Mouse (Mus musculus): ENCODE measurements around the gene Lmo2.
"Not testable (repeated sequence)": the region's sequence is repeated elsewhere in the genome, so short reads cannot be mapped to it uniquely, and the experiment has no call there.

Lmo2 gene

DNA sequence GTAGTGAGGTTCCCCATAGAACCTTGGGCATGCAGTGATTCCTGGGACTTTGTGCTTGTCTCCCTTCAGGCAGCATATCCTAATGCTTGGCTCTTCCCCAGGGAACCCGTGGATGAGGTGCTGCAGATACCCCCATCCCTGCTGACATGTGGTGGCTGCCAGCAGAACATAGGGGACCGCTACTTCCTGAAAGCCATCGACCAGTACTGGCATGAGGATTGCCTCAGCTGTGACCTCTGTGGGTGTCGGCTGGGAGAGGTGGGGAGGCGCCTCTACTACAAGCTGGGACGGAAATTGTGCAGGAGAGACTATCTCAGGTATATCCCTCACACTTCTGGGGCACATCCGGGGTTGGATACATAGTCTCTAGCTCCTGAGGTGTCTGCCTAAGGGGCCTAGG, 18.1 kb downstream of the Lmo2 start:
- CTCF ChIA-PET = no interaction called here

DNA sequence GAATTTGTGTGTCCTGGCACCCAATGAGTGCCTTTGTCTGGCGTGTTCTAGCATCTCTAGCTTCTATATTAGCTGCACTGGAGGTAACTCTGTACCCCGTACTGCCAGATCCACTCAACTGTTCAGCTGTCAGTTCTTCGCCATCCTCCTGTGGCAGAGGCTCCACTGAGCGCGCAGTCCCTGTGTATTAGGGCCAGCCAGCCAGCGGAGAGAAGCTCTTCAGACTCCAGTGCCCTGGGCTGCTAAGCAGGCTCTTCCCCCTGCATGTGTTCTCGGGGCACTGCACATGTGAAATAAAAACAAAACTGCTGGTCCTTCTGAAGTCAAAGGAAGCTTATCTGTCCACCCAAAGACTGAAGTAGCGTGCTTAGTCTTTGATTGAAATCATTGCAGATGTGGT, 19.4 kb downstream of the Lmo2 start:
- CTCF ChIA-PET = interaction anchor here (0.6 to 0.7 kb wide), 2 partner anchors 21 to 615 kb away, joined by 3 read pairs; no protein-coding TSS in a partner anchor

DNA sequence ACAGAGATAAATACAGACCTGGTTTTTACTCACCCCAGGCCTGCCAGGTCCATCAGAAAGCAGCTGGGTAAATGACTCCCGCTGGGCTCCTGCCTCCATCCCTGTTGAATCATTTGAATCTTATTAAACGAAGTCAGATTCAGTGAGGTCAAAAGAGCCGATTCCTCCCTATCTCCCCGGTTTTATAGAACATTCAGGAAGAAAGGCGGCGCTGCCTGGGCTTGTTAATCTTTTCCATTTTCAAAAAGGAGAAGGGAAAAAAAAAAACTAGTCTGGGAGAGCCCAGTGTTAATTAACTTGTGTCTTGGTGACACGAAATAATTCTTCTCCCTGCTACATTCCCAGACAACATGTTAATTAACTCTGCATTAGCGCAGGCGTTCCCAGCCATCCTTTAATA, 19.9 kb downstream of the Lmo2 start:
- CTCF ChIA-PET = interaction anchor here (0.6 to 0.7 kb wide), 3 partner anchors 21 to 615 kb away, joined by 3 read pairs; no protein-coding TSS in a partner anchor

DNA sequence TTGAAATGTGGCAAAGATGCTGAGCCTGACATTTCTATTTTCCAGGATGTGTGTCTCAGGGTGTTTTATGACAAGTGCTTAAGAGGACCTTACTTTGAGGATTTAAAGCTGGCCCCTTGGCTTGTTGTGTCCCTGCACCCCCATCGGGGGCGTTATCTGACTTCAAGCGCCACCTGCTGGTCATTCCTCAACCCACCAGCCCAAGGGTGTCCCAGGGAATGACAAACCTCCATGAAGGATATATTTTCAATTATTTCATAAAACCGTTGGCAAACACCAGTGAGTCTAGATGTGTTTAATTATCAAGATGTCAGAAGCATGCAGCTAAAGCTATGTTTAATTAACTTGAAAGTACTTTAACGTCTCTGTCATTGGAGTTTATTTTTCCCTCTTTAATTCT, 24.5 kb downstream of the Lmo2 start:
- CTCF ChIA-PET = interaction anchor here (0.7 to 1.4 kb wide), 6 partner anchors 13 to 1238 kb away, joined by 3 to 46 read pairs (median 6); no protein-coding TSS in a partner anchor

DNA sequence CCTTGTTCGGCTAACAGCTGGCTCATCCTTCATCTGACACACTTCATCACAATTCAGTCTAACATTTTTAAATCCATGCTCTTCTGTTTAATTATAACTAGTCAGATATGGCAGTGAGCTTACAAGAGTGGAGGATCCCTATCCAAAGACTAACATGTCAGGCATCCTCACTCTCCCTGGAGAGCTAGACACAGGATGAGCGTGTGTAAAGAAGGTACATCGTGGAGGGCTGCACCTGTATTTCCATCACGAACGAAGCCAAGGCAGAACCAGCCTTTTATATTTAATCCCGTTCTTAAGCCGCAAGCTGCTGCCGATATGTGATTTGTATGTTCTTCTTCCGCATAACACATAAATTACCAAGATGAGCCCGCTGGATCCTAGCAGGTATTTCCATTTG, 25.4 kb downstream of the Lmo2 start:
- CTCF ChIA-PET = interaction anchor here (0.9 to 1.4 kb wide), 3 partner anchors 108 to 119 kb away, joined by 3 to 11 read pairs (median 9); no protein-coding TSS in a partner anchor

DNA sequence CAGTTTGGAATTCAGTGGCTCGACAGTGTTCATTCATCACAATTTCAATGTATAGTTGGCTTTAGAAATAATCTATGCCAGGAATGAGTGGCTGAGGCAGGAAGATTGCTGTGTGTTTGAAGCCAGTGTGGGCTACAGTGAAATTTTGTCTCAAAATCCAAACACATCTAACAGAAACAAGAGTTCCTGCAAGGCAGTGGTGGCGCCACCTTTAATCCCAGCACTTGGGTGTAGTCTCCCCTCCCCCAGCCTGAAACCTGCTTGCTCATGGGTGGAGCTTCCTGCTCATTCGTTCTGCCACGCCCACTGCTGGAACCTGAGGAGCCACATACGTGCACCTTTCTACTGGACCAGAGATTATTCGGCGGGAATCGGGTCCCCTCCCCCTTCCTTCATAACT, 29.8 kb downstream of the Lmo2 start:
- CTCF ChIA-PET = interaction anchor here (0.7 kb wide), 2 partner anchors 44 to 122 kb away, joined by 3 to 6 read pairs; no protein-coding TSS in a partner anchor

DNA sequence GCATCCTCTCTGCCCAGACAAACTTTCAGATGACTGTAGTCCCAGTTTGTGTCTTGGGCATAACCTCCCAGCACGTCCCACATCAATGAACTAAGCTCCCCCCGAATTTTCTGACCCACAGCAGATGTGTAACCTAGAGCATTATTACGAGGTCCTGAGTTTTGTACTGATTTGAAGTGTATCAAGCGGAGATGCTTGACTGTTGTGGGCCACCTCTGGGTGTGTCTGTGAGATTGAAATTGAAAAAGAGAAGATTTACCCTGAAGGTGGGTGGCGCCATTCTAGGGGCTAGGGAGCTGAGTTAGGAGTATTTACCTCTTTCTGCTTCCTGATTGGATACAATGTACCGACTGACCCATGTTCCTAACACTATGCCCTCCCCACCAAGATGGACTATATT, 31.9 kb downstream of the Lmo2 start:
- CTCF ChIA-PET = no interaction called here

DNA sequence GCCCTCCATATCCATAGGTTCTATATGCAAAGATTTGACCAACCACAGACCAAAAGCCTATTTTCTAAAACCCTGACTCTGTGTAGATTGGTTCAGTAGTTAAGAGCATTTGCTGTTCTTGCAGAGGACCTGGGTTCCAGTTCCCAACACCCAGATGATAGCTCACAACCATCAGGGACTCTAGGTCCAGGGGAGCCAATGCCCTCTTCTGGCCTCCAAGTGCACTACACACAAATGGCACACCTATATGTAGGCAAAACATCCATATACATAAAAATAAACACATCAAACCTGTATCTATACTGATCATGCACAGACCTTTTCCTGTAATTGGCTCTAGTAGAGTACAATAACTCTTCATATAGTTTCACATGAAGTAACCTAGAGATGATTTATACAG, 33.5 kb downstream of the Lmo2 start:
- CTCF ChIA-PET = no interaction called here

DNA sequence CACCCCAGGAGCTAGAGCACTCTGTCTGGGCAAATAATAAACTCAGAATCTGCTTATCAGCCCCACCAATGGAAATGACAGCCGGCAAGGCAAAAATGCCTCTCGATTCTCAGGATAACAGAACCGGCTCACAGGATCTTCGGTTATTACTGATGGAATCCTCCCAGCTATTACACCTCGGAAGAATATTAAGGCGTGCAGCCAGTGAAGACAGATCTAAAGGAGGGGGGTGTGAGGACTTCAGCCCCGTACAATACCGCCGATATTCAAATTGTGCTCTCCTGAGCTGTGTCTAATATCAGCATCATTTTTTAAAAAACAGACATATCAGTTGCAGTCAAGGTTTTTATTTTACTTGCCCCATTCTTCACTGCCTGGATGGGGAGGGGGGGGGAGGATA, 34.4 kb downstream of the Lmo2 start:
- CTCF ChIA-PET = interaction anchor here (0.7 kb wide), 1 partner anchor 431 kb away, joined by 15 read pairs; no protein-coding TSS in a partner anchor

DNA sequence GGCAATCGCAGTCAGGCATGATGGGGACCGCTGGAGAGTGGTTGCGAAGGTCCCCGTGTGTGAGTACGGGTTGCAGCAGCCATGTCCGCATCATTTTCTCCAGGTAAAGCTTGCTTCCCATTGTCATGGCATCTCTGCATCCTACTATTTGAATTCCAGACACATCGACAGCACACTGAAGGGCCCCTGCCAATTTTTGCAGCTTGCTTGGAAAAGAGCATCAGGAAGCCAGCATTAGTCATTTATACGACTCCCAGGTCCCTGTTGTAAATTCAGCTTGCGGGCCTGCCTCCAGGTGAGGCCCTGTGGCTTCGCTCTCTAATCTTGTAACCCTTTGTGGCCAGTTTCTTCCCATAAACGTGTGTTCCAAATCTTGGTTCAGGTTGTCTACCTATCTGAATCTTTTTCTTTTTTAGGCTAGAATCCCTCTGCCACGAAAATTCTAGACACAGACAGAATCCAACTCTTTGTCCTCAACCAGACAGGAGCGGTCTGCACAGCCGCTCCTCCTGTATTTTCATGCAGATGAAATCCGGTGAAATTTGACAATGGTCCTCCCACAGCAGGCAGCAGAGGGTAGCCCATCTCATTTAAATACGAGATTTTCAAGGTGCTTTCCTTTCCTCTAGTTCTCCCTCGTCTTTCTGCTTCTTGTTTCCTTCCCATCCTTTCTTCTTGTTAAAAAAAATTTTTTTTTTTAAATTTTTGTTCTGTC, 35.0 kb downstream of the Lmo2 start:
- CTCF ChIA-PET = interaction anchor here (0.7 kb wide), 1 partner anchor 432 kb away, joined by 15 read pairs; no protein-coding TSS in a partner anchor

DNA sequence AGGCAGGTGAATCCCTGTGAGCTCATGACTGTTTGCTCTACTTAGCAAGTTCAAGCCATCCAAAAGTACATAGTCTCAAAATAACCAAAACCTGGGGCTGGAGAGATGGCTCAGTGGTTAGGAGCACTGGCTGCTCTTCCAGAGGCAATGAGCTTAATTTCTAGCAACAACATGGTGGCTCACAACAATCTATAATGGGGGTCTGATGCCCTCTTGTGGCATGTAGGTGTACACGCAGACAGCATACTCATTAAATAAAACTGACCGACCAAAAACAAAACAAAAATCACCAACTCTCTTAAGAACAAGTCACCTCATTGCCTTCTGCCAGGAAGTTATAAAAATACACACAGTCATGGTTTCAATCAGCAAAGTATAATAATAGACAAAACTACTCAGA, 43.3 kb downstream of the Lmo2 start:
- CTCF ChIA-PET = interaction anchor here (0.6 to 1.6 kb wide), 2 partner anchors 129 to 242 kb away, joined by 3 to 5 read pairs; no protein-coding TSS in a partner anchor

DNA sequence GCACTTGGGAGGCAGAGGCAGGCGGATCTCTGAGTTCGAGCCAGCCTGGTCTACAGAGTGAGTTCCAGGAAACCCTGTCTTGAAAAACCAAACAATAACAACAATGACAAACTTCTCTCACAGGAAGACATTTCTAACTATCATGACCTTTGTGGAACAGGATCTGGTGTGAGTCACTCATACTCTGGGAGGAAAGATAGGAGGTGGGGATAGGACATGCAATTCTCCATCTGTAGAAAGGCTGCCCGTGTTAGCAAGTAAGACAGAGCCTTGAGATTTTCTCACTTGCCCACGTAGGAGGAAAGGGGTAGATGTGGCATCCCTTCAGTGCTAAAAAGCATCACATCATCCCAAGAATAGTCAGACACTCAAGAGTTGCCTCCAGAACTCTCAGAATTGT, 44.1 kb downstream of the Lmo2 start:
- CTCF ChIA-PET = interaction anchor here (0.6 to 1.6 kb wide), 4 partner anchors 130 to 210 kb away, joined by 3 to 8 read pairs (median 4); no protein-coding TSS in a partner anchor

DNA sequence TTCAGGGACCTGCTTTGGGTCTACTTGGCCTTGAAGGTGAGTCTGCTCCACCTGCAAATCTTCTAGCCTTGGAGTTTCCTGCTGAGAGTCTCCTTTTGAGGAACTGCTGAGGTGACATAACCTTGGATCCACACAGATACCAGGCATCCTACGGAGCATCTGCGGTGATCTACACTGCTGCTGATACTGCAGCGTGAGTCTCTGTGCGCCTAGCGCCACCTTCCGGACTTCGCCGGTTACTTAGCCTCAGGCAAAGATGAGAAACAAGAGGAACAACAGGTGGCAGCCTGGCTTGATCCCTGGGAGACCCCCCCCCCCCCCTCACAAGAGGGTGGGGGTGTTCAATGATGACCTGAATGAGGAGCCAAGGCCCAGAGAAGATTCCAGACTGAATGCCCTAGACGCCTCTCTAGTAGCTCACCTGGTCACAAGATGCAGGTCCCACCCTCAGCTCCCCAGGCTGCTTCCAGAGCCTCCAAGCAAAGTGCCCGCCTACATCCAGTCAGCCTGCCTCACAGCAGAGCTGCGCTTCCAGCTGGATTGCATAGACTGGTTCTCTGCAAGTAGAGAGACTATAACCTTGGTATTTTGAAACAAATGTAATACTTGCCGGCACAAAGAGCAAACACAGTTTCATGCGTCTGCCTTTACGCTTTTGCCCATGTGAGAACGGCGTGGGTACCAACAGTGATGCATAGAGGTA, 45.1 kb downstream of the Lmo2 start:
- CTCF ChIA-PET = interaction anchor here (0.5 kb wide), 1 partner anchor 21 kb away, joined by 5 read pairs; no protein-coding TSS in a partner anchor

DNA sequence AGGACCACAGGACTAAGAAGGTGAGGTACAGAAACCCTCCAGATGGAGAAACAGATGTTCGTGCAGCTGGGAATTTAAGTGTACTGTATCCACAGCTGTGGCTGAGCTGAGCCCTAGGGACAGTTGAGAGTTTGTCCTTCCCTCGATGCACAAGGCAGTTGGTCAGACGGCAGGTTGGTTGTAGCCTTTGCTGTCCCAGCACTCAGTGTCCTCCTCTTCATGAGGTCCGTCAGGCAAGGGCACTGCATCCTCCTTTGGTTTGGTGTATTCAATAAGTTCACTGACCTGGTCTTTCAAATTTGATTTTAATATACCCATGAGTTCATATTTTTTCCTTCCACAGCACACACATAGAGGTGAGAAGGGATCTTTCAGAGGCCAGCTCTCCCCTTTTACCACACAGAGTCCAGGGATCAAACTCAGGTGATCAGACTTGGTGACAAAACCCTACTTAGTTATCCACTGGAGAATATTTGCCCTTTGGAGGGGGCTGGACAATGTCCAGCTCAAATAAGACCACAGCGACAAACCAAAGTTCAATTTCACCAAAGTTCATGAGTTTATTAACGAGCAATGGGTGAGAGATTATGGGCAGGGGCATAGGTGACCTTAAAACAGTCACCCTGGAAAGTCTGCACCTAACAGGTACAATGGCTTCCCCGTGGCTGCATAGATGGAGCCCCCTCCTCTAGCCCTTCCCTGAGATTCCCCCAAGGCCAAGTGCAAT, 50.2 kb downstream of the Lmo2 start:
- CTCF ChIA-PET = no interaction called here

DNA sequence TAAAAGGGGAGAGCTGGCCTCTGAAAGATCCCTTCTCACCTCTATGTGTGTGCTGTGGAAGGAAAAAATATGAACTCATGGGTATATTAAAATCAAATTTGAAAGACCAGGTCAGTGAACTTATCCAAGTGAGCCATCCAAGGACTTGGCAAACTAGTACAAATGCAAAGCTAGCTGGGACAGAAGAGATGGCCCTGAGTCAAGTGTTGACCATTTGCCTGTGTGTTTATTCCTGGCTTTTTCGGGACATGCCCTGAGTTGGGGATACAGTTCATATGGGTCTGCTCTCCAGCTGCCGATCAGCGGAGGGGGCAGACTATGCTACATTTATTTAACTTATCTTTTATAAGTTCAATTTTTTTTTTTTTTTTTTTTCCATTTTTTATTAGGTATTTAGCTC, 51.1 kb downstream of the Lmo2 start:
- CTCF ChIA-PET = not testable (repeated sequence)

DNA sequence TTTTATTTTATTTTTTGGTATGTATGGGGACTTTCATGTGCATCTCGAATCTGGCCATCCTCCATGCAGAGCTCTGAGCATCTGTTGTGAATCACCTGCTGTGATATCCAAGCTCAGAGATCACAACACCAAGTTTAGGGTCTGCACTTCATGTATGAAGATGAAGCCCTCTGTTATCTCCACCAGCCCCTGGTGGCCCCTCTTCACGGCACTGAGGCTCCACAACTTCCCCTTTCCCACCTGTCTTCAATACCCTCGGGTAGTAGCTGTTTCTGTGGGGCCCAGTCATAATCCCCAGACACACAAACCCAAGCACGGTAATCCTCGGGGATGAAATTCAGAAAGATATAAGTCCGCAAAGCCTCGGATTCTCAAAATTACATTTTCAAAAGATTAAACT, 65.3 kb downstream of the Lmo2 start:
- CTCF ChIA-PET = no interaction called here

DNA sequence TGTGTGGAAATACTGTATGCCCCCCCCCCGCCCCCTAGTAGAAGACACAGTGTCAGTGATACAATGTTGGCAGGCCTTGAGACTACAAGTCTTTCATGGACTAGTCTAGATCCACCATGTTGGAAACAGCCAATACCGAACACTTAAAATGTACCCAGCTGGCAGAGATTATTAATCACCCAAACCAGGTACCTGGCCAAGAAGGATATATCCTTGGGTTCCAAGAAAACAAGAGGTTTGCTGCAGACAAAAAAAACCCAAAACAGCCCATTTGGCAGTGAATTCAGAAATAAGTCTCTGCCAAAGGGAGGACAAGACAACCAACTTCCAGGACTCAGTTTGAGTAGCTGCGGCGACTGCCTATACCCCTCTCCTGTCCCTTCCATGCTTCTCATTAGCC, 66.9 kb downstream of the Lmo2 start:
- CTCF ChIA-PET = interaction anchor here (1.1 kb wide), 1 partner anchor 30 kb away, joined by 3 read pairs; no protein-coding TSS in a partner anchor

DNA sequence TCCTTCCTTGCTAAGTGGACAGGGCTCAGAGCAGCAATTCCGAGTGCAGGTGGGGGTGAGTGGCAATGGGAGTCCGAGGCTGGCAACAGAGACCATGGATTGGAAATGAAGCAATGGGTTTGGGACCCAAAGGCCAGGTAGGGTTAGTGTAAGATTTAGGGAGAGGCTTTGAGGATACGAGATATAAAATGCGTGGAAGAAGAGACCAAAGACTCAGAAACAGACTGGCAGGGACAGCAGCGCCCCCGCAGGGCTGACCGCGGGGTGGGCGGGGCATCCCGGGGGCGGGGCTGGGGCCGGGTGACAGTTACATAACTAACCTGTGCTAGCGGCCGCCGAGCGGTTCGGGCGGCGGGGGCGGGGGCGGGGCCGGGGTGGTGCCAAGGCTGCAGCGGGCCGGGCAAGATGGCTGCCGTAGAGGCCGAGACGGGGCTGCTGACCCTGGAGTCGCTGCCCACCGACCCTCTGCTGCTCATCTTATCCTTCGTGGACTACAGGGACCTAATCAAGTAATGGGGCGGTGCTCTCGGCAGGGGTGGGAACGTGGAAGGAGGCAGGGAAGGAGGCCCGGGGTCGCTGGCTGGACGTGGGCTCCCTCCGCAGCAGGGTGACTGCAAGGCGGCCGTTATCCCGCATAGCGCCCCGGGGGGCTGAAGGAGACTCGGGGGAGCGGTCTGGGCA, 69.8 kb downstream of the Lmo2 start, which contains the start of gene Fbxo3:
Gene Fbxo3 (plus strand): TSS at position 264 of the 681 bp plus-strand sequence.
- CTCF ChIA-PET = no interaction called here

DNA sequence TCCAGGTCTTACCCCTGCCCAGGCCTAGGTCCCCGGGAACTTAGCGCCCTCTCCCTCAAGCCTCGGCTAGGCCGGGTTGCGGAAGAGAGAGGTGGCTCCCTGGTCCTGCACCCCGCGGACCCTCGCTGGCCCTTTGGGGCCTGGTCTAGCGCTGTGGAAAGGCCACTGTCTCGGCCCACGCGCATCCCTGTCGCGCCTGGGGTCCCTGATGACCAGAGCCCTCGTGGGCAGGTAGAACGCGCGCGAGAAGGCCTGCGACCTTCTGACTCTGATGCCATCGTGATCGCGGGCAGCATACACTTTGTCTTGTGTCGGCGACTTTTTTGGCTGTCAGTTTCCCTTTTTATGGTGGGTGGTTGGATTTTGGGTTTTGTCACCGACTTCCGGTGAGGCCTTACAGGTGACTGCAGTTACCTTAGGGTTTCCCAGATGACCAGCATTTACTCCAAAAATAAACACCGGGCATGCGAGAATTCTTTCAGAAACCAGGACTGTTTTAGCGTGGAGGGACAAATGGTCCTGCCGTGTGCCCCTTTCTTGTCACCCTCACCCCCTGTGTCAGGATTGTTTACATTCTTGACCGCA, 70.4 kb downstream of the Lmo2 start, which contains the start of gene 4931422A03Rik:
Gene 4931422A03Rik (minus strand): TSS at position 223 of the 585 bp plus-strand sequence.
- CTCF ChIA-PET = no interaction called here

DNA sequence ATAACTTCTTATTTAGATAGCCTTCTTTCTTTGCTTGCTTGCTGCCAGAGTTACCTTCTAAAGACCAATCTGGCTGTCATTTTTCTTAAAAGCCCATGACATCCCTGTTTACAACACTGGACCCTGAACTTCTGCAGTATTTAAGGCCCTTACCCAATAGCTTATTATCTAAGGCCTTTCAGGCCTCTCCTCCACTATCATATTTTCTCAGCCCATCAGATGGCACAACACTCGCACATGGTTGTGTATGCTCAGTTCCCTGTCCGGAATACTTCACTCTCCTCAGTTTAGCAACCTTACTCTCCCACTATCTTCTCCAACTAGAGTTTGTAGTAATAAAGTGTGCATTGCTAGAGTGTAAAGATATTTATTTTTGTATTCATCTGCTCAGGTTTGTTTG, 71.3 kb downstream of the Lmo2 start:
- CTCF ChIA-PET = interaction anchor here (0.5 to 0.6 kb wide), 2 partner anchors 164 to 249 kb away, joined by 3 to 6 read pairs; no protein-coding TSS in a partner anchor

DNA sequence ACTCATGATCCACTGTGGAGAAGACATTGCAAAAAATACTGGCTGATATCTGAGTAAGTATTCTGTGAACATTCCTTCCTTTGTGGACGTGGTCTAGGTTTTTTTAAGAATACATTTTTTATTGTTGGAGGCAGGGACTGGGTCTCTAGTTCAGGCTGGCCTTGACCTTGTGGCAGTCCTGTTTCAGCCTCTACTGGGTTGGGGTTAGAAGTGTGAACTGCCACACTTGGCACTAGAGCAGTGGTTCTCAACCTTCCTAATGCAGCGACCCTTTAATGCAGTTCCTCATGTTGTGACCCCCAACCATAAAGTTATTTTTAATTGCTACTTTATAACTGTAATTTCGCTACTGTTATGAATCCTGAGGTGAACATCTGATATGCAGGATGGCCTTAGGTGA, 72.6 kb downstream of the Lmo2 start:
- CTCF ChIA-PET = no interaction called here

Data from spleen, embryonic (tissue).